11 mouse cellular contexts compared by ENCODE assay signal in the genomic region with DNA sequence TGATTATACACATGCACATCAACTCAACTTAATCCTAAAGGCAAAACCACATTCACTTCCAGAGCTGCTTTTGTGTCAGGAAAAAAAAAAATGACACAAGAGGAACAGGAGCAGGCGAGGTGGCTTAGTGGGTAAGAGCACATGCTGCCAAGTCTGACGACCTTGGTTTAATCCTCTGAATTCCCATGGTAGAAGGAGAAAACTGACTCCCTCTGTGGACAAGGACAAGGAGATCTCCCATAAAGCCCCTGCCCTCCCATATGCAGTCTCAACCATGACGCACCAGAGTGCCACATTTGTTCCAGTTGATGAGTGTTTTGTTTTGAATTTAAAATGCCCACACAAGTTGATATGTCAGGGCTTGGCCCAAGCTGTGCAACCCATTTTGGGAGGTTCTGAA.
"Had no signal": no experiment of that assay in that cellular context is flagged by ENCODE, and none has a peak within 500 bp of the region (broad histone marks: within the 10 kb centered on the region; RNA-seq: fewer than 3 reads in every experiment).

No protein-coding gene starts in this region.

- DNase-seq: kidney, postnatal 25 days; layer of hippocampus, adult 9-11 months; liver; lung, adult 18-20 months; lung, postnatal 10 days; lung, postnatal 36 days; right cerebral cortex, adult 18-20 months; right cerebral cortex, postnatal 14 days; right cerebral cortex, postnatal 4 days; thymus, adult 2 months; thymus, postnatal 25 days had no signal
